ENCODE assay signal across 24 mouse cellular contexts in the genomic region with DNA sequence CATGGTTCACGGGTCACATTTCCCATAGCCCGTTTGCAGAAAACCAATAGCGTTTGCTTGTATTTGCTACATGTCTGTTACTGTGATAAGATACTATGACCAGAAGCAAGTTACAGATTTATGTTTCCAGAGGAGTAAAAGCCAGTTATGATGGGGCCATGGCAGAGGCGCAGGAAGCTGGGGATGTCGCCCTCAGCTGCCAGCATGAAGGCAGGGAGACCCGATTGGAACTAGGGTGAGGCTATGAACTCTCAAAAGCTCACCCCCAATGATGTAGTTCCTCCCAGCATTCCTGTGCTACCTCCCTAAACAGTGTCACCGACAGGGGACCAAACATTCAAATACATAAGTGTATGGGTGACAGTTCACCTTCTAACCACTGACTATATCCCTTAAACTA.
"Had no signal": no experiment of that assay in that cellular context is flagged by ENCODE, and none has a peak within 500 bp of the region (broad histone marks: within the 10 kb centered on the region; RNA-seq: fewer than 3 reads in every experiment).

No protein-coding gene starts in this region.

- H3K9me3 ChIP-seq: heart, embryonic 12.5 days; hindbrain, embryonic 10.5 days; hindbrain, embryonic 12.5 days; intestine, embryonic 15.5 days; limb, embryonic 10.5 days; limb, embryonic 12.5 days; liver, embryonic 12.5 days had no signal

- H3K9ac ChIP-seq: heart, embryonic 12.5 days; hindbrain, embryonic 12.5 days; hindbrain, embryonic 14.5 days; intestine, embryonic 15.5 days; limb, embryonic 12.5 days; liver, embryonic 12.5 days; liver, embryonic 14.5 days had no signal

- H3K4me3 ChIP-seq: gastrocnemius, adult 2 months; heart, adult 2 months; heart, embryonic 12.5 days; hindbrain, embryonic 10.5 days; hindbrain, embryonic 12.5 days; intestine, embryonic 15.5 days; left cerebral cortex, adult 2 months; limb, embryonic 10.5 days; limb, embryonic 12.5 days; liver, embryonic 12.5 days had no signal

- H3K36me3 ChIP-seq: hindbrain, embryonic 10.5 days; hindbrain, embryonic 12.5 days; intestine, embryonic 15.5 days; limb, embryonic 10.5 days; limb, embryonic 12.5 days; liver, embryonic 12.5 days had no signal

- H3K27ac ChIP-seq: gastrocnemius, adult 2 months; heart, adult 2 months; hindbrain, embryonic 10.5 days; hindbrain, embryonic 12.5 days; hindbrain, embryonic 14.5 days; intestine, embryonic 15.5 days; left cerebral cortex, adult 2 months; limb, embryonic 10.5 days; limb, embryonic 12.5 days; liver, embryonic 12.5 days; liver, embryonic 14.5 days had no signal

- ATAC-seq: hindbrain, embryonic 16.5 days; inflammation-experienced regulatory T-cells, adult 6 months; intestine, embryonic 15.5 days; intestine, postnatal 0 days; liver, embryonic 12.5 days had no signal

- H3K27me3 ChIP-seq: heart, embryonic 12.5 days; hindbrain, embryonic 12.5 days; intestine, embryonic 15.5 days; limb, embryonic 12.5 days; liver, embryonic 12.5 days had no signal

- H3K4me2 ChIP-seq: heart, embryonic 12.5 days; hindbrain, embryonic 12.5 days; hindbrain, embryonic 14.5 days; intestine, embryonic 15.5 days; limb, embryonic 12.5 days; liver, embryonic 12.5 days had no signal

- DNase-seq: gastrocnemius, adult 2 months; gastrocnemius, postnatal 10 days; gastrocnemius, postnatal 25 days; heart, adult 2 months; heart, postnatal 14 days; heart, postnatal 36 days; kidney, adult 18-20 months; kidney, adult 8-10 months; kidney, postnatal 10 days; kidney, postnatal 25 days; kidney, postnatal 4 days had no signal

- H3K4me1 ChIP-seq: heart, embryonic 12.5 days; hindbrain, embryonic 10.5 days; hindbrain, embryonic 12.5 days; intestine, embryonic 15.5 days; limb, embryonic 10.5 days; limb, embryonic 12.5 days; liver, embryonic 12.5 days had no signal
